Mouse (Mus musculus) forebrain, embryonic 10.5 days (tissue): ENCODE measurements at regions not wholly inside any gene's neighbourhood (a gene's known extent, or its start where the extent isn't known, plus 50 kb on each side); places are given as distances from the start of the nearest gene placed in this dataset.

Experiments
- DNase-seq: peaks from one replicate; pipeline ENCODE4 v3.0.0-alpha.2; 2017; ENCODE audit warnings: low spot score; ENCODE audit errors: extremely low spot score
- H3K27ac ChIP-seq: fragments of 300-500 bp; sonication (generic); 2 replicates; pipeline ENCODE4 v1.5.1; 2016; ENCODE audit warnings: mild to moderate bottlenecking
- H3K27me3 ChIP-seq: fragments of 300-500 bp; sonication (generic); 2 replicates; pipeline ENCODE4 v1.6.1; 2016; ENCODE audit warnings: mild to moderate bottlenecking; ENCODE audit not compliant: poor library complexity, severe bottlenecking
- H3K36me3 ChIP-seq: fragments of 300-500 bp; sonication (generic); replicated peaks from 2 replicates; pipeline ENCODE4 v1.6.1; 2016; ENCODE audit warnings: mild to moderate bottlenecking, moderate library complexity
- H3K4me1 ChIP-seq: fragments of 300-500 bp; sonication (generic); 2 replicates; pipeline ENCODE4 v1.6.1; 2016
- H3K4me3 ChIP-seq: fragments of 300-500 bp; sonication (generic); 2 replicates; pipeline ENCODE4 v1.5.1; 2016; ENCODE audit warnings: mild to moderate bottlenecking, moderate library complexity
- H3K9me3 ChIP-seq: fragments of 300-500 bp; sonication (generic); 2 replicates; pipeline ENCODE4 v1.6.1; 2016; ENCODE audit warnings: mild to moderate bottlenecking, moderate library complexity
- WGBS: fragments of 180-500 bp; shearing (Covaris S2); methylation state at CpG from one replicate; pipeline ENCODE4 v1.1.7; 2016; 5-methylcytosine and 5-hydroxymethylcytosine counted together

DNA sequence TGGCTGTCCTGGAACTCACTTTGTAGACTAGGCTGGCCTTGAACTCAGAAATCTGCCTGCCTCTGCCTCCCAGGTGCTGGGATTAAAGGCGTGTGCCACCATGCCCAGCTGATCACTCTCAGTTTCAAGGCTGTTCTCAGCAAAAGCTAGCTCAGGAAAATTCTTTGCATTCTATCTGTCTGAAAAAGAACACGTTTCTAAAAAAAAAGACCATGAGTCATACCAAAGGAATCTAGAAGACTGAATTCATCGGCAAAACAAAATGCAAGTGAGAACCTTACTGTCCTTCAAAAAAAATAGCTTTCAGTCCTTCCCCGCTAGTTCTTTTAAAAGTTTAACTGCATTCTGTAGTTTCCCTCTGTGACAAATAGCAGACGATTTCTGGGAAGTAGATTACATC lies 596.3 kb upstream of the Syt1 start:
- 79% methylated on average over 5 of the region's 5 CpGs for WGBS
- no peak overlapping the region for H3K27ac ChIP-seq
- H3K27me3 ChIP-seq = no peaks in the 10 kb centered on the region
- no peak overlapping the region for H3K4me3 ChIP-seq
- no peaks in the 10 kb centered on the region for H3K9me3 ChIP-seq
- no peaks in the 10 kb centered on the region for H3K4me1 ChIP-seq
- no peak for DNase-seq
- no peaks in the 10 kb centered on the region for H3K36me3 ChIP-seq

DNA sequence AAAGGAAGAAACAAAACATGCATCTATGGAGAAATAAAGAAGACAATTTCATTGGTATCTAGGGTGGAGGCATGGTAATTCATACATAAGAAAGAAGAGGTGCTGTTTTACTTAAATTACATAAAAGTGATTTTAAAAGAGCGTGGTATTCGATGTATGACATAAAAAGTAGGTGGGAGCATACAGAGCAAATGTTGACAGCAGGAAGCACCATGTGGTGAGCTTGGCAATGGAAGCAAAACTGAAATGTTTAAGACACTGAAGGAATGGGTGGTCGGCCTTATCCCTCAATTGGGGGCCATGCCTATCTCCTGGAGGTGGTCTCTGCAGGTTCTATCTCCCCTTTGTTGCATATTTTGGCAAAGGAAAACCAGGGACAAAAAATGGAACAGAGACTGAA lies 592.5 kb upstream of the Syt1 start:
- Histone ChIP-seq H3K27ac (no peak overlapping the region), H3K36me3 (no peaks in the 10 kb centered on the region), H3K4me1 (peaks cover 7% of the 10 kb centered on the region; the same call in 1 of the 2 replicates), H3K4me3 (no peak overlapping the region), H3K27me3 (no peaks in the 10 kb centered on the region), H3K9me3 (no peaks in the 10 kb centered on the region)
- 94% methylated on average over 3 of the region's 3 CpGs for WGBS
- DNase-seq = no peak

GRCm38 (mm10) chr10:109598604-109599003 lies 587.8 kb upstream of the Syt1 start:
- Histone ChIP-seq H3K27me3 (no peaks in the 10 kb centered on the region), H3K4me3 (no peak overlapping the region), H3K4me1 (peaks cover 7% of the 10 kb centered on the region; the same call in 1 of the 2 replicates), H3K27ac (no peak overlapping the region), H3K36me3 (no peaks in the 10 kb centered on the region), H3K9me3 (no peaks in the 10 kb centered on the region)
- 67% methylated on average over 3 of the region's 3 CpGs for WGBS
- DNase-seq = no peak

- 90% methylated on average over 4 of the region's 4 CpGs for WGBS
- no peaks in the 10 kb centered on the region for H3K4me1 ChIP-seq
- no peak for DNase-seq
These were observed 562.4 kb upstream of the Syt1 start for GRCm38 (mm10) chr10:109573200-109573599.

DNA sequence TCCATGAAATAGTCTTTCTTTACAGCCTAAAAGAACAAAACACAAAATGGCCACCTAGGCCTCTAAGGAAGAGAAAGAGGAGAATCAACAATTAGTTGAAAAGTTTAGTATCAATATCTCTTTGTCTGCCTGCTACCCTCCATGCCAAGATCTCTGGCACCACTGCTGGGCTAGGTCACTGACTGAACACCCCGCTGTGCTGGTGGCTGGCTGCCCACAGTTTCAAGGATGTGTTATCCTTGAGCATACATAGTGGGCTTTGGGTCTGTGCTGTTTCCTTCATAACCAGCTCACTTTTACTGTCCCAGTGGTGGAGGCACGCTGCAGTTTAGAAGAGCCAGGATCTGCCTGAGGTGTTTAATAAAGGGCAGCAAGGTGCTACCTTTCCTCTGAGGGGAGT lies 559.0 kb upstream of the Syt1 start:
- no peaks in the 10 kb centered on the region for H3K9me3 ChIP-seq
- DNase-seq = no peak
- no peaks in the 10 kb centered on the region for H3K4me1 ChIP-seq
- WGBS = 94% methylated on average over 2 of the region's 2 CpGs
- H3K27ac ChIP-seq = no peak overlapping the region
- H3K4me3 ChIP-seq = no peak overlapping the region
- H3K36me3 ChIP-seq = no peaks in the 10 kb centered on the region
- H3K27me3 ChIP-seq = no peaks in the 10 kb centered on the region

More at GRCm38 (mm10) chr10:109573200-109573599, 562.4 kb upstream of the Syt1 start:
- no peaks in the 10 kb centered on the region for H3K27me3 ChIP-seq
- no peak overlapping the region for H3K27ac ChIP-seq
- H3K9me3 ChIP-seq = no peaks in the 10 kb centered on the region
- no peak overlapping the region for H3K4me3 ChIP-seq
- H3K36me3 ChIP-seq = no peaks in the 10 kb centered on the region

DNA sequence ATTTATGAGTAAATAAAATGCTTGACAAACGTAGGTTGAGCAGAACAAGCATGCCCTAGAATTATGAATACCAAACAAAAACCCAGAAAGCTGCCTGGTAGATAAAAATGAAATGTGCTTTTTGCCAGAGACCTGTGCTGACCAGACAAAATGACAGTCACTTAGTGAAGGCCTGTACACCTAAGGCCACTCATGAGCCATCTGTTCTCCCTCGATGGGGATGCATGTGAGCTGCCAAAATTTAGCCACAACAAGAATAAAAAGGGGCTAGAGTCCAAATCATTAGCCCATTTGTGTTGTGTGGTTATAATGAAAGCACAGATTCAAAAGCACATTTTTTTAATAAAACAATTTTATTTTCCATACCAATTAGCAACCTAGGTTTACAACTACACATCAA lies 555.9 kb upstream of the Syt1 start:
- H3K36me3 ChIP-seq = no peaks in the 10 kb centered on the region
- H3K4me3 ChIP-seq = no peak overlapping the region
- WGBS = 88% methylated on average over 2 of the region's 2 CpGs
- no peak overlapping the region for H3K27ac ChIP-seq
- DNase-seq = no peak
- H3K27me3 ChIP-seq = no peaks in the 10 kb centered on the region
- no peaks in the 10 kb centered on the region for H3K9me3 ChIP-seq
- H3K4me1 ChIP-seq = no peaks in the 10 kb centered on the region

DNA sequence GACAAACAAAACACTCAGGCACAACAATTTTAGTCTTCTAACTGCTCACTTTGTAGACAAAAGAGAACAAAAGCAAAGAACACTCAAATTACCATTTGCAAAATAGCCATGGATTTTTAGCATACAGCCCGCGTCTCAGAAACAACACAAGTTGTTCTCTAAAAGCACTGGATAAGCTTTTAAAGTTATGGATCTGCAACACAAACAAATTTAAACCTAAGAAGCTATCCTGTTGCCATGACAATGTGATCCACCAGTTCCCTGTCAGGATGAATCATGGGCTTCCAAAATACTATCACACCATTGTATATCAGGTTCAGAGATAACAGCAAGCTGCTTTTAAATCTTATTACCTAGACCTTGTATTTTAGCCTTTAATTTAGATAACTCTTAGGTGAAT lies 550.9 kb upstream of the Syt1 start:
- Histone ChIP-seq H3K9me3 (no peaks in the 10 kb centered on the region), H3K4me1 (no peaks in the 10 kb centered on the region), H3K27me3 (no peaks in the 10 kb centered on the region), H3K36me3 (no peaks in the 10 kb centered on the region), H3K4me3 (no peak overlapping the region), H3K27ac (no peak overlapping the region)
- 79% methylated on average over 2 of the region's 2 CpGs for WGBS
- no peak for DNase-seq

DNA sequence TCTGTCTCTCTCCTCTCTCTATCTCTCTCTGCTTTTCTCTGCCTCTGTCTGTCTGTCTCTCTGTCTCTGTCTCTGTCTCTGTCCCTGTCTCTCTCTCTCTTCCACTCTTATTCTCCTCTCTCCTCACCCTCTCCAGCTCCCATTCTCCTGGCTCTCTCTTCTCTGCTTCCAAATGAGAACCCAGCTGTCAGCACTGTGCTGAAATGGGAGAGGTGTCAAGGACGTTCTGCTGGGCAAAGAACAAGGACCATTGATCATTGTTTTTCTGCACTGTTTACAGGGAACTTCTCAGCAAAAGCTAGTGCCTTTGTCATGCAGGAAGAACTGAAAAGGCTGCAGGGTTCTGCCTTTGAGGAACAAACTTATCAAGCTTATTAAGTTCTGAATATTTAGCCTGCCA lies 550.3 kb upstream of the Syt1 start:
- H3K36me3 ChIP-seq = no peaks in the 10 kb centered on the region
- no peaks in the 10 kb centered on the region for H3K4me1 ChIP-seq
- 24% methylated on average over 1 of the region's 1 CpGs for WGBS
- no peak for DNase-seq
- H3K27me3 ChIP-seq = no peaks in the 10 kb centered on the region
- H3K9me3 ChIP-seq = no peaks in the 10 kb centered on the region
- no peak overlapping the region for H3K27ac ChIP-seq
- no peak overlapping the region for H3K4me3 ChIP-seq

- Histone ChIP-seq H3K27ac (no peak overlapping the region), H3K4me3 (no peak overlapping the region), H3K4me1 (no peaks in the 10 kb centered on the region), H3K9me3 (no peaks in the 10 kb centered on the region), H3K36me3 (no peaks in the 10 kb centered on the region), H3K27me3 (no peaks in the 10 kb centered on the region)
- no peak for DNase-seq
- WGBS = 92% methylated on average over 1 of the region's 1 CpGs
These were observed 532.5 kb upstream of the Syt1 start for GRCm38 (mm10) chr10:109543301-109543700.

- Histone ChIP-seq H3K27me3 (no peaks in the 10 kb centered on the region), H3K9me3 (no peaks in the 10 kb centered on the region), H3K4me1 (no peaks in the 10 kb centered on the region), H3K27ac (no peak overlapping the region), H3K36me3 (no peaks in the 10 kb centered on the region), H3K4me3 (no peak overlapping the region)
- no peak for DNase-seq
- 88% methylated on average over 2 of the region's 2 CpGs for WGBS
These were observed 529.4 kb upstream of the Syt1 start for GRCm38 (mm10) chr10:109540229-109540628.

- Histone ChIP-seq H3K9me3 (no peaks in the 10 kb centered on the region), H3K4me3 (no peak overlapping the region), H3K4me1 (no peaks in the 10 kb centered on the region), H3K36me3 (no peaks in the 10 kb centered on the region), H3K27ac (no peak overlapping the region), H3K27me3 (no peaks in the 10 kb centered on the region)
- WGBS = 92% methylated on average over 2 of the region's 2 CpGs
- DNase-seq = no peak
These were observed 517.3 kb upstream of the Syt1 start for GRCm38 (mm10) chr10:109528096-109528495.

DNA sequence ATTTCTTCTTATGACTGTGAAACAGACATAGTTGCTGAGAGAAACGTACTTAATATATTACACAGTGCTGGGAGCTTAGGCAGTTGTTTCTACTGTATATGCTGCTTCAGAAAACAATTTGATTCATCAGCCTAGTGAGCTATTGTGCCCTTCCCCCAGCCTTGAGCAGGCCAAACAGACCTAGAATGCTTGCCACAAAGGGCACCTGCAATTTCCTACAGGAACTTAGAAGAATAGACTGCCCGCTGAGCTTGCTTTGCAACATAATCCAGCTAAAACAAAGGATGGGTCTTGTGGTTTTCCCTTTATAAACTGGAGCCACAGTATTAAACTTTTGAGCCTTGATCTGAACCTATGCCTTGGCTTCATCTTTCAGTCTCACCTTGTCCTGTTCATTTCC lies 510.9 kb upstream of the Syt1 start:
- Histone ChIP-seq H3K27me3 (no peaks in the 10 kb centered on the region), H3K36me3 (no peaks in the 10 kb centered on the region), H3K27ac (no peak overlapping the region), H3K4me1 (no peaks in the 10 kb centered on the region), H3K4me3 (no peak overlapping the region), H3K9me3 (no peaks in the 10 kb centered on the region)
- 16% methylated on average over 2 of the region's 2 CpGs for WGBS
- no peak for DNase-seq

DNA sequence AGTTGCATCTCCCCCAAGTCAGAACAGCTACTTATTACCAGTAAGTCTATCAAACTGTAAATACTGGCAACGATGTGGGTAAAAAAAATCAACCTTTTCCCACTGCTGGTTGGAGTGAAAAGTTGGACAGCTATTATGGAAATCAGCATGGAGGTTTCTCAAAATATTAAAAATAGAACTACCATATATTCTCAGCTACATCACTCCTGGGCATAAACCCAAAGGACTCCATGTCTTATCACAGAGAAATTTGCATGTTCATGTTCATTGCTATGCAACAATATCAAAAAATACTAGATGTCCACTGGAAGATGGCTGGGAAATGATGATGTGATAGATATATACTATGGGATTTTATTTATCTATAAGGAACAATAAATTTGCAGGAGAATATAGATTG lies 506.9 kb upstream of the Syt1 start:
- no peak for DNase-seq
- H3K36me3 ChIP-seq = no peaks in the 10 kb centered on the region
- no peaks in the 10 kb centered on the region for H3K4me1 ChIP-seq
- no peaks in the 10 kb centered on the region for H3K27me3 ChIP-seq
- no peak overlapping the region for H3K27ac ChIP-seq
- H3K9me3 ChIP-seq = no peaks in the 10 kb centered on the region
- 92% methylated on average over 1 of the region's 1 CpGs for WGBS
- H3K4me3 ChIP-seq = no peak overlapping the region

DNA sequence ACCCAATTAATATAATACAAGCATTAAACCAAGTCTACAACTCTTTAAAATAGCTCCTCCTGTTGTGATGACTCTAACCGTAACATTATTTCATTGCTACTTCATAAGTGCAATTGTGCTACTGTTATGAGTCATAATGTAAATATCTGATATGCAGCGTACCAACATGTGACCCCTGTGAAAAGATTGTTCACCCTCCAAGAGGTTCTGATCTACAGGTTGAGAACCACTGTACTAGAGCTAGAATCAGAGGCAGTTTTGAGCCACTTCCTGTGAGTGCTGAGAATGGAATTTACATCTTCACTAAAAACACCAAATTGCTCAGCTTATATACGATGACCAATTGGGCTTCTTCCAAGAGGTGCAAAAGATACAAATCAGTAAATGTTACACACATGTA lies 504.4 kb upstream of the Syt1 start:
- H3K27ac ChIP-seq = no peak overlapping the region
- DNase-seq = no peak
- H3K36me3 ChIP-seq = no peaks in the 10 kb centered on the region
- H3K4me3 ChIP-seq = no peak overlapping the region
- no peaks in the 10 kb centered on the region for H3K27me3 ChIP-seq
- no peaks in the 10 kb centered on the region for H3K9me3 ChIP-seq
- H3K4me1 ChIP-seq = no peaks in the 10 kb centered on the region
- 94% methylated on average over 3 of the region's 3 CpGs for WGBS
